Mouse (Mus musculus): ENCODE results near the gene D10Wsu102e. TPM values are rescaled to one million over a fixed set of nuclear protein-coding genes. Genes with fewer than 3 reads are reported as not detected.
"Not testable (repeated sequence)": the region's sequence is repeated elsewhere in the genome, so short reads cannot be mapped to it uniquely, and the experiment has no call there.

The D10Wsu102e gene
- polyA plus RNA-seq, 1 experiment from 2014 or later: 0.58 TPM

DNA sequence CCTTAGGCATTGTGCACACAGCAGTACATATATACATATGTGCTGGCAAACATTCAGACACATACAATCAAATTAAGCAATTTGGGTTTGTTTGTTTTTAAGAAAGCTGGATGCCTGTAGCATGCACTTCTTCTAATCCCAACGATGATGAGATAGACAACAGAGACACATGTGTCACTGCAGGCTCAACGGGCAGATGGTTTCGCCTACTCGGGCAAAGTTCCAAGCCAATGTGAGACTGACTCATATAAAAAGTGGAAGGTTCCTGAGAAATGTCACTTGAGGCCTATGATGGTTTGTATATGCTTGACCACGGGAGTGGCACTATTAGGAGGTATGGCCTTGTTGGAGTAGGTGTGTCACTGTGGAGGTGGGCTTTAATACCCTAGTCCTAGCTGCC is 16.9 kb upstream of the D10Wsu102e start:
- Histone ChIP-seq H3K36me3 (ENCODE audit: control insufficient read depth, insufficient read depth, low read length) (no peaks in the 10 kb centered on the region), H3K4me2 (ENCODE audit: low read depth, low read length) (no peak overlapping the region), H3K9me3 (ENCODE audit: control insufficient read depth, low read length) (no peaks in the 10 kb centered on the region), H3K27ac (ENCODE audit: low read length) (no peak overlapping the region), H3K27me3 (ENCODE audit: control insufficient read depth, insufficient read depth, low read depth, low read length) (peaks cover 6% of the 10 kb centered on the region), H3K4me3 (ENCODE audit: low read length) (no peak overlapping the region), H3K9ac (ENCODE audit: low read length) (no peak overlapping the region), H3K4me1 (replicated peaks; ENCODE audit: control insufficient read depth, insufficient read depth, low read length) (no peaks in the 10 kb centered on the region)
- WGBS: 66% methylated on average over 5 of the region's 5 CpGs
- no peak for ATAC-seq (ENCODE audit: low read depth)

DNA sequence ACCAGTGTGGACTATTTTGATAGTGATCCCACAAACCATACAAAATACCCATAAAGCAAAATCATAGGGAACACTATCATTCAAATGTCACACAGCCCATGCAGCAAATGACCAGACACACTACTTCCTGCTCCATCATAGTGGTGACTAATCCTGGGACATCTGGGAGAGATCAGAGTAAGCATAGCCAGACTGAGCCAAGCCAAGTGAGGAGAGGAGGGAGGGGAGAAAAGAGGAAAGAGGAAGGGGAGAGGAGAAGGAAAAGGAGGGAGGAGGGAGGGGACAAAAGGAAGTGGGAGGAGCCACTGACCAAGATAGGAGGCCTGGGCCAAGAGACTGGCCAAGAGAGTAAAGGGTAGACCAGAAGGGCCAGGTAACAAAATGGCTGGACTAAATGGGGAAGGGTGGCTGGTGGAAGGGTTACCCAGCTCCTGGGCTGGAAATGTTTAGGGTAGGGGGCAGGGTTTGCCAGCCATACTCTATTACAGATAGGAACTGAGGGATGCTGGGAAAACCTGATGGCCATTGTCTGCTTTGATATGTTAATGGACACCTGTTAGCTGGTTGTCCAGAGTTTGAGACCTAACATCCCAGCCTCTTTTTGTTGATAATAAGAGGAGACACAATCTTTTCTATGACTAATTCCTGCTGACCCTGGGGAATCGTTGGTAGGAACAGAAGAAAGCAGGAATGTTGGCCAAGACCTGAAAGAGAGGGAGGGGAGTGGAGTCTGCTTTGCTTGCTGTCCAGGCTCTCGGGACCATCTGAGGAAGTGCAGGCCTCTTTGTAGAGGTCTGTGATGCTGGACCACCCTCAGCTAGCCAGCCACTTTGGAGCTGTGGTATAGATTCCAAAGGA is 16.0 kb upstream of the D10Wsu102e start:
- no peak overlapping the region for H3K4me3 ChIP-seq (ENCODE audit: low read length)
- peaks cover 2% of the 10 kb centered on the region; the same call in 1 of the 2 replicates for H3K27me3 ChIP-seq (ENCODE audit: control insufficient read depth, insufficient read depth, low read depth, low read length)
- H3K4me1 ChIP-seq (replicated peaks; ENCODE audit: control insufficient read depth, insufficient read depth, low read length): no peaks in the 10 kb centered on the region
- no peaks in the 10 kb centered on the region for H3K36me3 ChIP-seq (ENCODE audit: control insufficient read depth, insufficient read depth, low read length)
- no peak overlapping the region for H3K9ac ChIP-seq (ENCODE audit: low read length)
- H3K4me2 ChIP-seq (ENCODE audit: low read depth, low read length): no peak overlapping the region
- no peaks in the 10 kb centered on the region for H3K9me3 ChIP-seq (ENCODE audit: control insufficient read depth, low read length)
- ATAC-seq (ENCODE audit: low read depth): no peak
- no peak overlapping the region for H3K27ac ChIP-seq (ENCODE audit: low read length)
- WGBS: 55% methylated on average over 2 of the region's 2 CpGs

DNA sequence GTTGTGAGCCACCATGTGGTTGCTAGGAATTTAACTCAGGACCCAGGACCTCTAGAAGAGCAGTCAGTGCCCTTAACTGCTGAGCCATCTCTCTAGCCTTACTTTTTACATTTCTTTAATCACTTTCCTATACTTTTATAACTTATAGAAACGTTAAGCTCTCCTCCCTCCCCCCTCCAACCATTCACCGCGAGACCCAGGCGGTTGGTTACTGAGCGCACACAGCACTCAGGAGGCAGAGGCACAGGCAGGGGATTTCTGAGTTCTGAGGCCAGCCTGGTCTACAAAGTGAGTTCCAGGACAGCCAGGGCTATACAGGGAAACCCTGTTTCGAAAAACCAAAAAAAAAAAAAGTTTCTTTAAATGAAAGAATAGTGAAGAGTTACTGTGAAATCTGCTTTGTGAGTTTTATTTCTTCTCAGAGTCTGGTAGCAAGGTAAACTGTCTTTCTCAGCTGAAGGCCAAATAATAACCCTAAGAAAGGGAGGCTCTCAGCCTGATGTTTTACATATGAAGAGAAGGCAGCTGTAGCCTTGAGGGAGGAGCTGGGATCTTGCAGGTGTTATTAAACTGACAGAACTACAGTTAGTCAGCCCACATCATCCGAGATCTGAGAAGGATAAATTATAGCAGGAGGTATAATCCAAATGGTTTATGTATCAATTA is 14.2 kb upstream of the D10Wsu102e start:
- Histone ChIP-seq H3K4me2 (ENCODE audit: low read depth, low read length) (no peak overlapping the region), H3K36me3 (ENCODE audit: control insufficient read depth, insufficient read depth, low read length) (no peaks in the 10 kb centered on the region), H3K27ac (ENCODE audit: low read length) (no peak overlapping the region), H3K4me1 (replicated peaks; ENCODE audit: control insufficient read depth, insufficient read depth, low read length) (no peaks in the 10 kb centered on the region), H3K9ac (ENCODE audit: low read length) (no peak overlapping the region), H3K4me3 (ENCODE audit: low read length) (no peak overlapping the region), H3K27me3 (ENCODE audit: control insufficient read depth, insufficient read depth, low read depth, low read length) (no peaks in the 10 kb centered on the region), H3K9me3 (ENCODE audit: control insufficient read depth, low read length) (no peaks in the 10 kb centered on the region)
- 49% methylated on average over 7 of the region's 7 CpGs for WGBS
- no peak for ATAC-seq (ENCODE audit: low read depth)

DNA sequence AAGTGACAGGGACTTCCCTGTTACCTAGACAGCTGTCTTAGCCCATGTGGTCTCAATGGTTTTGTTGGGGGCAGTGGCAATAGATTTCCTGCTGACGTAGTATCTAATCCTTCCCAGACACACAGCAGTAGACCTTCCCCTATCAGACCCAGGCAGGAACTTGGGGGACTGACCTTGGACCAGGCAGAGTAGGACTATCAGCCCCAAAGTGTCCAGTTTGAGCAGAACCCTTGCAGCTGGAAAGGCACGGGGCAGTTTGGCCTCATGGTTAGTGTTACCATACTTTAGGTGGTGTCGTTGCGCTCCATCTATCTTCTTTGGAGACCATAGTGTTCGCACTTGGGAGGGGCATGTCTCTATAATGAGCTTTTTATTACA is 13.7 kb upstream of the D10Wsu102e start:
- Histone ChIP-seq H3K27me3 (ENCODE audit: control insufficient read depth, insufficient read depth, low read depth, low read length) (no peaks in the 10 kb centered on the region), H3K9me3 (ENCODE audit: control insufficient read depth, low read length) (no peaks in the 10 kb centered on the region), H3K27ac (ENCODE audit: low read length) (no peak overlapping the region), H3K4me2 (ENCODE audit: low read depth, low read length) (no peak overlapping the region), H3K9ac (ENCODE audit: low read length) (no peak overlapping the region), H3K4me3 (ENCODE audit: low read length) (no peak overlapping the region), H3K36me3 (ENCODE audit: control insufficient read depth, insufficient read depth, low read length) (no peaks in the 10 kb centered on the region), H3K4me1 (replicated peaks; ENCODE audit: control insufficient read depth, insufficient read depth, low read length) (no peaks in the 10 kb centered on the region)
- no peak for ATAC-seq (ENCODE audit: low read depth)
- WGBS: 83% methylated on average over 5 of the region's 5 CpGs

DNA sequence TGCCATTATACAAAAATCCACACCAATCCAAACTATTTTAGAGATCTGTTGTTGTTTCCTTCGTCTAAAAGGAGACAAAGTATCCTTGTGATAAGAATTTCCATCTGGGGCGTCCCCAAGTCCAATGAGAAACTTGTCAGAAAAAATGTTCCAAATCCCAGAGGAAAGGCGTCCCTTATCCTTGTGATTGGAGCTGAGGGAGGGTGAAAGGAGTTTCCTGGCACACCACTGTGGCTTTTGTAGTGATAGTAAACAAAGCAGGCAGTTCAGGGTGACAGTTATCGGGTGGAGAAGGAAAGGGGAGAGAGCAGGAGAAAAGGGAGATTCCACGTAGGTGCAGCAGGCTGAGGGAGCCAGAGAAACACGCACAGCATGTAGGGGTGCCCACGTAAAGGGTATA is 12.5 kb upstream of the D10Wsu102e start:
- no peaks in the 10 kb centered on the region for H3K36me3 ChIP-seq (ENCODE audit: control insufficient read depth, insufficient read depth, low read length)
- H3K4me2 ChIP-seq (ENCODE audit: low read depth, low read length): no peak overlapping the region
- H3K4me1 ChIP-seq (replicated peaks; ENCODE audit: control insufficient read depth, insufficient read depth, low read length): no peaks in the 10 kb centered on the region
- H3K27me3 ChIP-seq (ENCODE audit: control insufficient read depth, insufficient read depth, low read depth, low read length): no peaks in the 10 kb centered on the region
- no peak overlapping the region for H3K4me3 ChIP-seq (ENCODE audit: low read length)
- no peaks in the 10 kb centered on the region for H3K9me3 ChIP-seq (ENCODE audit: control insufficient read depth, low read length)
- H3K9ac ChIP-seq (ENCODE audit: low read length): 0 out of 2 replicates have a peak overlapping the region, but pooled peaks have one; percentile 21
- no peak for ATAC-seq (ENCODE audit: low read depth)
- WGBS: 19% methylated on average over 7 of the region's 7 CpGs
- H3K27ac ChIP-seq (ENCODE audit: low read length): no peak overlapping the region

DNA sequence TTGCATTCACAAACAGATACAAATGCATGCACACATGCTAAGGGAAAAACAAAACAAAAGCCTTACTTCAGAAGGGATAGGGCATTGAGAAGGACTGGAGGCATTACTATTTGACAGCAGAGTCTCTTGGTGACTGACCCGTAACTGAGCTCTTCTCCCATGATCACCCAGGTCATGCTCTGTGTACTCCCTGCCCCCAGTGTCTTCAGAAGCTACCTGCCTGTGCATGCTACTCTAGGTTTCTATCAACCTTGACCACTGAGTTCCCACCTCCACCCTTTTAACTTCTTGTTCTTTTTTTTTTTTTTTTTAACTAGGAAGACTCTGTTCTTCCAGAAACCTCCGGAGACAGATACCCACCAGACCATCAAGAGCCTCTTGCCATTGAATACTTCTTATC is 9.3 kb upstream of the D10Wsu102e start:
- H3K4me1 ChIP-seq (replicated peaks; ENCODE audit: control insufficient read depth, insufficient read depth, low read length): peaks cover 6% of the 10 kb centered on the region
- no peak overlapping the region for H3K4me2 ChIP-seq (ENCODE audit: low read depth, low read length)
- H3K4me3 ChIP-seq (ENCODE audit: low read length): no peak overlapping the region
- H3K36me3 ChIP-seq (ENCODE audit: control insufficient read depth, insufficient read depth, low read length): no peaks in the 10 kb centered on the region
- ATAC-seq (ENCODE audit: low read depth): no peak
- H3K27ac ChIP-seq (ENCODE audit: low read length): no peak overlapping the region
- no peaks in the 10 kb centered on the region for H3K9me3 ChIP-seq (ENCODE audit: control insufficient read depth, low read length)
- no peak overlapping the region for H3K9ac ChIP-seq (ENCODE audit: low read length)
- no peaks in the 10 kb centered on the region for H3K27me3 ChIP-seq (ENCODE audit: control insufficient read depth, insufficient read depth, low read depth, low read length)
- WGBS: 87% methylated on average over 2 of the region's 2 CpGs

DNA sequence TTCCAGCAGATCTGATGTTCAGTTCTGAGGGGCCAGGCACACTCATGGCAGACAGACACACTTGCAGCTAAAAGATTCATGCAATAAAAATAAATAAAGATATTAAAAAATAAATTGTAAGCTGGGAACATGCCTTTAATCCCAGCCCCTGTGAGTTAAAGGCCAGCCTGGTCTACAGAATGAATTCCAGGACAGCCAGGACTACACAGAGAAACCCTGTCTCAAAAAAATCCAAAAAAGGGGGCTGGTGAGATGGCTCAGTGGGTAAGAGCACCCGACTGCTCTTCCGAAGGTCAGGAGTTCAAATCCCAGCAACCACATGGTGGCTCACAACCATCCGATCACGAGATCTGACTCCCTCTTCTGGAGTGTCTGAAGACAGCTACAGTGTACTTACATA is 8.2 kb upstream of the D10Wsu102e start:
- H3K36me3 ChIP-seq (ENCODE audit: control insufficient read depth, insufficient read depth, low read length); H3K9me3 ChIP-seq (ENCODE audit: control insufficient read depth, low read length); ATAC-seq (ENCODE audit: low read depth); H3K4me1 ChIP-seq (replicated peaks; ENCODE audit: control insufficient read depth, insufficient read depth, low read length); H3K27ac ChIP-seq (ENCODE audit: low read length); H3K4me3 ChIP-seq (ENCODE audit: low read length); H3K9ac ChIP-seq (ENCODE audit: low read length); H3K27me3 ChIP-seq (ENCODE audit: control insufficient read depth, insufficient read depth, low read depth, low read length); H3K4me2 ChIP-seq (ENCODE audit: low read depth, low read length): not testable (repeated sequence)
- WGBS: 85% methylated on average over 2 of the region's 4 CpGs

DNA sequence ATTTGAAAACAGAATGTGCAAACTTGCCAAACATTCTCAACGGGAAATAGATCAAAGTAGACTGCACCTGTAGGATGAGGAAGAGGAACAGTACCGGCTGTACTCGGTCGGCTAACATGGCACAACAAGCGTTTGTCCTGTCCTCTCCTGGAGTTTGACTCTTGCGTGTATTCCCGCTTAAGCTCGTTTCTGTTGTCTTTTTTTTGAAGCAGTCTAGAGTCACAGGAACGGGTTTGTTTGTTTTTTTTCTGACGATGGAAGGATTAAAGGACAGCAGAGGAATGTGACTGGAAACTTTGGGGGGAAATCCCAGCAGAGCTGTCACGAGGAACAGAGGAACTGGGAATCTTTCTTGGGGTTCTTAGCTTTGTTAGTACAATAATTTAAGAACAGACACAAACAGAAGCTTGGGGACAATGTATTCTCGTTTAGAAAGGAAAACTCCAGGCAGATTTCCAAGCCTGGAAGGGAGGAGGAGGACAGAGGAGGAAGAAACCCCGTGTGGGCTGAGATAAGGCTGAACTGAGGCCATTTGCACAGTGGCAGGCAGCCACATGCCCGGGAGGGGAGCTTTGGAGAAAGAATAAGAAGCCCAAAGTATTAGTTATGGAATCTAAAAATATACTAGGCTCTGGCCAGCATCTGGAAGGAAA is 6.2 kb upstream of the D10Wsu102e start:
- peak overlapping the region; percentile 48 for H3K4me2 ChIP-seq (ENCODE audit: low read depth, low read length)
- H3K4me1 ChIP-seq (replicated peaks; ENCODE audit: control insufficient read depth, insufficient read depth, low read length): peaks cover 6% of the 10 kb centered on the region
- 10% methylated on average over 14 of the region's 14 CpGs for WGBS
- peak overlapping the region; percentile 7; the same call in 1 of the 2 replicates for H3K4me3 ChIP-seq (ENCODE audit: low read length)
- H3K9ac ChIP-seq (ENCODE audit: low read length): peak overlapping the region; percentile 29; the same call in 1 of the 2 replicates
- peak; percentile 90 for ATAC-seq (ENCODE audit: low read depth)
- H3K36me3 ChIP-seq (ENCODE audit: control insufficient read depth, insufficient read depth, low read length): no peaks in the 10 kb centered on the region
- no peaks in the 10 kb centered on the region for H3K9me3 ChIP-seq (ENCODE audit: control insufficient read depth, low read length)
- H3K27me3 ChIP-seq (ENCODE audit: control insufficient read depth, insufficient read depth, low read depth, low read length): no peaks in the 10 kb centered on the region
- H3K27ac ChIP-seq (ENCODE audit: low read length): peak overlapping the region; percentile 85

DNA sequence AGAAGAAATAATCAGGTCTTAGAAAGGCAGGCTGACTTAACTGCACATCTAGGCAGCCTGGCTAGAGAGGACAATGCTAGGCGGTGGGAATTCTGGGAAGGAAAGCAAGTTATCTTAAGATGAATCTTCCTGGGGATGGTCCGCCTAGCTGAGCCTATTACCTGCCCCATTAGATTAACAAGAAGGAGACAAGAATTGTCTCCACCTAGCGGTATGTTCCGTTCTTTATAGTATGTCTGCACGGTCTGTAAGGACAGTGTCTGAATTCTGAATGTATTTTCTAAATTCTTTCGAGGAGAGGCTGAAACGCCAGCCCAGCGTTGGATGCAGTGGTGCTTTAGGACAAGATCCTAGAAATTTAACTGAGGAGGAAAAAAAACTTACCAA is 5.7 kb upstream of the D10Wsu102e start:
- H3K9me3 ChIP-seq (ENCODE audit: control insufficient read depth, low read length): no peaks in the 10 kb centered on the region
- H3K4me1 ChIP-seq (replicated peaks; ENCODE audit: control insufficient read depth, insufficient read depth, low read length): peaks cover 6% of the 10 kb centered on the region
- no peak overlapping the region for H3K9ac ChIP-seq (ENCODE audit: low read length)
- H3K4me3 ChIP-seq (ENCODE audit: low read length): peak overlapping the region; percentile 7; the same call in 1 of the 2 replicates
- H3K4me2 ChIP-seq (ENCODE audit: low read depth, low read length): peak overlapping the region; percentile 48
- no peaks in the 10 kb centered on the region for H3K36me3 ChIP-seq (ENCODE audit: control insufficient read depth, insufficient read depth, low read length)
- no peaks in the 10 kb centered on the region for H3K27me3 ChIP-seq (ENCODE audit: control insufficient read depth, insufficient read depth, low read depth, low read length)
- ATAC-seq (ENCODE audit: low read depth): peak; percentile 53
- WGBS: 47% methylated on average over 8 of the region's 8 CpGs
- peak overlapping the region; percentile 85 for H3K27ac ChIP-seq (ENCODE audit: low read length)
